Mouse (Mus musculus): Measurements from ENCODE around the gene Faim2.

Faim2 gene
- long read RNA-seq, experiment 1, full-length matches to known transcripts: 8 of 15 reads
- long read RNA-seq, experiment 1, partial matches to known transcripts: 1 of 15 reads
- long read RNA-seq, experiment 1, other reads (novel, unspliced or antisense): 6 of 15 reads
- long read RNA-seq, experiment 2, full-length matches to known transcripts: 16 of 19 reads
- long read RNA-seq, experiment 2, partial matches to known transcripts: 0 of 19 reads
- long read RNA-seq, experiment 2, other reads (novel, unspliced or antisense): 3 of 19 reads

DNA sequence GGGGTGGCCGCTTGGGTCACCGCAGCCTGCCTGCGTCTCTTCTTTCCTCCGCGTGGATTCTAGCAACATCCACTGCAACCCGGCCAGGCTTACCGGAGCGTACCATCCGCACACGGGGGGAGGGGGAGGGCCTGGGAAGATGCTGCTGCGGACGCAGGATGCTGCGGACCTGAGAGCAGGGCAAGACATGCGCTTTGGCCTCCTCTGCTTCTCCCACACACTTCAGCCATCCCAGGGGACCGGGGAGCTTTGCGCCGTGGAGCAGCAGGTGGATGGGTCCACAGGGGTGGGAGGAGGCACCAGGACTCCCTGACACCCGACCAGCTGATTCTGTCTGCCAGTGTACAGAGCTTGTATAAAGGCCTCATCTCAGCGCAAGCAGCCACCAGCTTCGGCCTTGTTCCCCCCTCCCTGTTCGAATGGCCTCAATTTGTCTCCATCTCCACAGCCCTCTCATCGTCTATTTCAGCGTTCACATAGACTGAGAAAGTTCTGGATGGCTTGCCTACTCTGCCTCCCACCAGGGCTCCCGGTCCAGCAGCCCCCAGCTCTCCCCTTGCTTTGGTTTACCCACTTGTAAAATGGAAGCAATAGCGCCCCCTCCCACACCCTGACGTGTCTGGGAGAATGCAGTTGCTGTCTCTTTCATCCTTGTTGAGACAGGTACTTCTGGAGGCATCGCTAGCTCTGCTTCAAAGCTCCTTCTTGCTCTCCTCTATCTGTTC is at the start of gene Faim2:
Gene Faim2 (minus strand): TSS at position 537 of the 725 bp plus-strand sequence.
- intact Hi-C loops (cut with DNase I): no loop called here

DNA sequence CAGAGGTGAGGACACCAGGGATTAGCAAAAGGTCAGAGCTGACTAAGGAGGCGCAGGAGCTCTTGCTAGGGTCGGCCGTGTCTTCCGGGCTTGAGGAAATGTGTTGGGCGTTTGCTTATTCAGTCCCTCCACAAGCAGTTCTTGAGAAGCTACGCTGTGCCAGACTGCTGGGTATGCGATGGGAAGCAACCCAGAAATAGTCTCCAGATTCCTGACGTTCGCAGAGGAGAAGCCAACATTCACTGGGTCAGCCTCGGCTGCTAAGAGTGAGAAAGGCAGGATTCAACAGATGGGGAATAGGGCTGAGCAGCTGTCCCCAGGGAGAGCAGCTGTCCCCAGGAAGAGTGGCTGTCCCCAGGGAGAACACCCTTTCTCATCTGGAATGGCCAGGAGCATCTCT is 41.2 kb upstream of the Faim2 start:
- intact Hi-C loops (cut with DNase I): no loop called here

DNA sequence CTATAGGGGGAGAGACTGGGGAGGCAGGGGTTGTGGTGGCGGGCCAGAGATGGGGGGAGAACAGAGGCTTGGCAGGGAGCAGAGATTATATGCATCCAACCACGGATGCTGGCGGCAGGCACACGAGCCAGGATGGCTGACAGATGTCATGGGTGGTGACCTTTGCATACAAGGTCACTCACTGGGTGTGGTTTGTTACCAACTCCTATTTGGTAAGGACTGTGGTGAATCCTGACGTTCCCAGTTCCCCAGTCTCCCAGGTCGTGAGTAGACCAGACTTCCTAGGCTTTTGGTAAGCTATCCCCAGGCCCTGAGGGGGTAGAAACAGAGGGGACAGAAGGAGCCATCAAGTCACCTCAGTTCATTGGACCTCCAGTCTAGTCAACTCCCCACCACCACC is 40.7 kb upstream of the Faim2 start:
- intact Hi-C loops (cut with DNase I): no loop called here

DNA sequence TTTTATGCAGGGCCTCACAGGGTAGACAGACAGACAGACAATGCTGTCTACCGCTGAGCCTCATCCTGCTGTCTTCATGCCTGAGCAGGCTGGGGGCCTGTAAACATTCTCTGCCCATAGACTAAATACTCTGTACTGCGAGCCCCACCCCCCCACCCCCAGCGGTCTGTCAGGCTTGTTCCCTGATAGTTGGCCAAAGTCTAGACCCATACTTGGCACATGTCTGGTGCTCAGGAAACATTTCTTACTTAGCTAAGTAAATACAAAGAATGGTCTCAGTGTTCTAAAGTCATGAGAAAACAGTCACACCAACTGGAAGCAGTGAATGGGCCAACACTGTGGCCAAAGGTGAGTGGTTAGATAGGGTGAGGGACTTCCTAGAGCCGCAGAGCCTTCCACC is 39.4 kb upstream of the Faim2 start:
- intact Hi-C loops (cut with DNase I): no loop called here

DNA sequence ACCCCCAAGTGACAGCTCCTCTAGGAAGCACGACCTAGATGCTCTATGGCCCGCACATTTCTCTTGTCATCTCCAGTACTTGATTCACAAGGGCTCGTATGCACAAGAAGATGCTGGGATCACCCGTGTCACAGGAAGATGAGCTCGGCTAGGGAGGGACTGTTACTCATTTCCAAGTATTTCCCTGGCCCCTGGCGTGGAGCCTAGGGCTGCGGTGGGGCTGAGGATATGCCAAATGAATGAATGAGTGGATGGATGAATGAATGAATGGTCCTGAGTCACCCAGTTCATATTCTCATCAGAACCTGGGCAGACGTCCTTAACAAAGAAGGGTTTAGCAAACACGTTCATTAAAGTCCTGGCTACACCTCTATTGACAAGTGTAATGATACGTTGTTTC is 32.3 kb upstream of the Faim2 start:
- intact Hi-C loops (cut with DNase I): no loop called here

DNA sequence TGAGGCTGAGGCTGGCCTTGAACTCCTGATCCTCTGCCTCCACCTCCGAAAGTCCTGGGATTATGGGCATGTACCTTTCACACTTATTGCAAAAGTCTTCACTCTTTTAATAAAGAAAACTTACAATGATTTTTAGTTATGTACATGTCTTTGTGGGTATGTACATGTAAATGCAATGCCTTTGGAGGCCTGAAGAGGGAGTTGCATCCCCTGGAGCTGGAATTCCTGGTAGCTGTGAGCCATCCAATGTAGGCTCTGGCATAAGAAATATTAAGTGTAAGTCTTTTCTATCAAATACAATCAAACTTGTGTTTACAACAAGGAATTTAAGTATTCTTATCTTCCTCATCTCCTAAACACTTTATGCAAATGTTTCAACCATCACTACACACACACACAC is 31.0 kb upstream of the Faim2 start:
- intact Hi-C loops (cut with DNase I): no loop called here

DNA sequence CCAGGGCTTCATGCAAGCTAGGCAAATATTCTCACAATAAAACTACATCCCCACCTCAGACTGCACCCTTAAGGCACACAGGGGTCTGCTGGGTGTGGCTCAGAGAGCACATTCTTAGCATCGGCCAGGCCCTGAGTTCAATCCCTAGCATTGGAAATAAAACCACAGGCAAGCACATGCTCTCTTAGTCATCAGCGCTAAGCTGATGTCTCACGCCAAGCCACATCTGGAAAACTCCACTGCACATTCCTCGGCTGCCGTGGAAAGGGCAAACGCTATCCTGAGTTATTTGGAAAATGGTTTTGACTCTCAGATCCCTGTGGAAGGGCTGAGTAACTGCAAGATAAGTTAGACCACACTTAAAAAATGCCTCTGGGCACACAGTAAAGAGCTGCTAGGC is 25.8 kb upstream of the Faim2 start:
- intact Hi-C loops (cut with DNase I): no loop called here

DNA sequence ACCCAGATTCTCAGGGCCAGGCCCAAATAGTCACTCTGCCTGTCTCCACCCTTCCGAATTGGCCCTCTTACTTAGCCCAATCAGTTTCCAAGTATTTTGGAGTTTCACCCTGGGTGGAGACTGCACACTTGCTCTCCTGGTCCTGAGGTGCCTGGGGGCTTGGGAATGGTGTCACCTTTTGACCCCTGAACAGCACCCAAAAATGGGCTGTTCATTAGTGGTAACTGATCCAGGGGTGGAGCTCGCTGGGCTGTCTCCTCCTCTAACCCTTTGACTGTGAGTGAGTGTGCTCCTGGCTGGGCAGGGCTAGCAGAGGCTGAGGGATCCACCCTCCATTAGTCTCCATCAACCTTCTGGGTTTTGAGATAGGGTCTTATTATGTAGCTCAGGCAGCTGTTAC is 21.9 kb upstream of the Faim2 start:
- intact Hi-C loops (cut with DNase I): no loop called here

DNA sequence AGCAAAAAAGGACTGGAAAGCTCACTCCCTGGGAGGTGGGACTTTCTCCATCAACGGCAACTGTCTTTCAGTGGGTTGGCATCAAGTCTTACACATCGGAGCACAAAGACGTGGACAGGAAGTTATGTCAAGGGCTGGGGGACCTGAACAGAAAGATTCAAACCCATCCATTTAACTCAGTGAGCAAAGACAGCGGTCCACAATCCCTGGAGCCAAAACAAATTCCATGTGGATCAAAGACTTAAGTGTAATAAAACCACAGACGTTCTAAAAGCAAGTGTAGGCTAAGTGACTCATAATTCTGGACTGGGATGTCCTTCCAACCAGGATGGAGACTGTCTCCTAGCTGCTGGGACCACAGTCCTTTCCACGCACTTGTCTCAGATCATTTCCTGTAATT is 19.8 kb upstream of the Faim2 start:
- intact Hi-C loops (cut with DNase I): no loop called here

DNA sequence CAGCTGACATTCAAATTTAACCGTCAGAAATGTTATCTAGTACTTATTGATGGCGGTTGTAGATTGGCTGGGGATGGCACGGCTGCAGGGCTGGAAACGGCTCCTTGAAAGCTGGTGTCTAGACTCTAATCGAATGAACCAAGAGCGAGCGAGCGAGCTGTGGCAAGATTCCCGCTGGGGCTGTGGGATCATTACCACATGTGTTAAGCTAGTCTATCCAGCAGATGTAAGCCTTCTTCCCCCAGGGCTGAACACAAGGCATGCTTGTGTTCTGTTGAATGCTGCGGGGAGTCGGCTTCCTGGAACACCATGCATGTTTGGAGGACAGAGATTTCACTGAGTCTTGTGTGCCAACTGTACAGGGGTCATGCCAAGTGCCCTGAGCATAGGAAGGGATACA is 18.6 kb upstream of the Faim2 start:
- intact Hi-C loops (cut with DNase I): no loop called here

DNA sequence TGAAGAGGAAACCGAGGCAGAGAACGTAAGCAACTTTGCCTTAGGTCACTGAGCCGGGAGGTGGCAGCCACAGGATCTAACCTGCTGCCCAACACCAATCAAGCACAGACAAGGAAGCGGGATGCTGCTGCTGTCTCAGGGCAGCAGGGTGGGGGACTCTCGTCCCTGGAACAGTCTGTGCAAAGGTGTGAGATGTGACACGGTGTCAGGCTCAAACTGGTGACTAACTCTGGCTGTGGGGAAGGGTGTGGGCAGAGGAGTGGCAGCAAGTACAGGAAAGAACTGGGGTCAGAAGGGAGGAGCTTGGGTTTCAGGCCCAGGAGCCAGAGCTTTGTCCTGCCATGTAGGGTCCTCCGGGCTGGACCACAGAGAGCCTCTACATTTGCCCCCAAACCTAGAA is 16.1 kb upstream of the Faim2 start:
- intact Hi-C loops (cut with DNase I): no loop called here

DNA sequence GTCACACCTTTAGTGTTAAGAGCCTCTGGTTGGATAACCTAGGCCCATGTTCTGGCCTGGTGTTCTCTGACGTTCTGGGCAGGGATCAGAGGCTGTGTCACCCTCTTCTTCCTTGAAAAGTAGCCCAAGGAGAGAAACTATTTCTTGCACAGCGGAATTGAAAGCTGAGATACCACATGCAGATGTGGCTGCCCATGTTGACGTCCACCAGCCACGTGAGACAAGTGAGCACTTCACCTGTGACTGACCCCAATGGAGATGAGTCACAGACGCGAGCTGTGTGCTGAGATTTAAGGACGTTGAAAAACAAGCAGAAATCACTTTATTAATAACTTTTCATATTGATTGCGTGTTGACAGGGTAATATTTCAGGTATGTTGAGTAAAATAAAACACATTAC is 11.9 kb upstream of the Faim2 start:
- intact Hi-C loops (cut with DNase I): no loop called here

DNA sequence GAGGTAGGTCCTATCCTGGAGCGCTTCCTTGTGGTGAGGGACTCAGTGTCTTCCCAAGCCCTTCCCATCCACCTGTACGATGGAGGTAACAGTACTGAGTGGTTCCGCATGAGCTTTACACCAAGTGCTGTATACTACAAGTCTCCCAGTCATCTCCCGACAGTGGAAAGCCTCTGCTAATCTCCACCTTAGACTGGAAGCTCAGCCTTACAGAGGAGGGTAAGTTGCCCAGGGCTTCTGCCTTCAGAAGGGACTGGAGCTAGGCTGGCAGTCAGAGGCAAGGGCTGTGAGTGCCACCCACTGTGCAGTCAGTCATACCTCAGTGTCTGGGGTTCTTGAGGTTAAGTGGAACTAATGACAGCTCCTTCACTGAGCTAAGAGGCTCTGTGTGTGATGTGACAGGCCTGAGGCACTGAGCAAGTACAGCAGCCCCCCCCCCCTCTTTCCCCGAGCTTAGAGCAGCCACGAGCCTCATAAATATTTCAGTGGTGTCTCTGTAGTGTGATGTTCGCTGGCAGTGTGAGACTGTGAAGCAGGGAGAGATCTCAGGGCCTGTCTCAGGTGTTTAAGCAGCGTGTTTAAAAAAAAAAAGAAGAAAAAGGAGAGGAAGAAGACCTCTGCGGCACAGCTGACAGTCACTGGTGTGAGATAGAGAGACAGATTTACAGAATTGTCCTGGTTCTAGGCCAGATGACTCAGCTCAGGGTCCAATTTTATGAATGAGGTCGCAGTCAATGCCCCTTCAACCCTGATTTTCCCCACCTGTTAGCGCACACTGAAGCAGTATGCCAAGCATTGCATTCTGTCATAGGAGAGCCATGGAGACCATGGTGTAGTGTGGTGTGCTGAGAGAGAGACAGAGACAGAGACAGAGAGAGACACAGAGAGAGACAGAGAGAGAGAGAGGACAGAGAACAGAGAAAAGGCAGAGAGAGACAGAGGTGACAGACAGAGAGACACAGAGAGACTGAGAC is 9.2 kb upstream of the Faim2 start:
- intact Hi-C loops (cut with DNase I): no loop called here

DNA sequence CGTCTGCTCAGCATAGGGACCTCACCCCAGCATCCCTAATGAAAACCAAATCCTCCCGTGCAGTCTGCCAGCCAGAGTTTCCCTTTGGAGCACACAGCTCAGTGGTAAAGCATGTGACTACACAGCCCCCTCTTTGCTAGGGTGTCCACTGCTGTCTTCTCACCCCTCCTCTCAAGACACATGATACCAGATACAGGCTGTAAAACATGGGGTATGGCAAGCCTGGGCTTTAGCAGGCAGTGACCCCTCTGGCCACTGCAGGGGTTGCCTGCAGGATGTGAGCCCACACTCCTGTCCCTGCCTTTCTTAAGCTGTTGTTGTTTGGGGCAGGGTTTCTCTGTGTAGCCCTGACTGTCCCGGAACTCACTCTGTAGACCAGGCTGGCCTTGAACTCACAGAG is 4.1 kb upstream of the Faim2 start:
- intact Hi-C loops (cut with DNase I): no loop called here

DNA sequence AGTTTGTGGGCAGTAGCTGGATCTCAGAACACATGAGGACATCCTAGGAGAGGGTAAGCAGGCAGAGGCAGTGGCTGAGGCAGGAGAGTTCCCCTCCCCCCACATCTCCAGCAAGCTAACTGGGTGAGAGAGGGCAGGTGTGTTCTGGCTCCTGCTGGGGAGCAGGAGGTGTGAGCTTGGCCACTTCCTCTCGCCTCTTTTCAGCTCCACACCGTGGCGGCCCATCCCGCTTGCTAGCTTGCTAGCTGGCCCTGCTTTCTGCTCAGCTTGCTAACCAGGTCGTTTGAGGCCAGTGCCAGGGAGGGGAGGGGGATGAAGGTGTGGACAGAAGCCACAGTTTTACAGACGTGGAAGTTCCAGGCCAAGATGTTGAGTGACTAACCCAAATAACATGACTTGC is 3.2 kb upstream of the Faim2 start:
- intact Hi-C loops (cut with DNase I): no loop called here

DNA sequence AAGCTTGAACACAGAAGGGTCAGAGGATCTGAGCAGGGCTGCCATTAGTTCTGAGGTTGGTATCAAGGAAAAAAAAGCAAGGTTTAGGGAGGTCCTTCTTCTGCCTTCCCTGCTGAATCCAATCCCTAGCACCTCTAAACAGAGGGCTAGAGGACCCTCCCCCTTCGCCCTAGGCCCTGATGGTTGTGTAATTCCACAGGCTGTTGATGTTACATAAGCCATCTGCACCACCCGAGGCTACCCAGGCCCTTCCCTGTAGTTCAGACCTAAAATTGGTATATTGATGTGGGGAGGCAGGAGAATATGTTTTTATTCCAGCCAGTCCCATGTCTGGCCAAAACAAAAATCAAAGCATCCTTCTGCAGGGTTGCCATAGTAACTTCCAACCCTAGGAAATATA is 1.3 kb downstream of the Faim2 start:
- intact Hi-C loops (cut with DNase I): no loop called here

DNA sequence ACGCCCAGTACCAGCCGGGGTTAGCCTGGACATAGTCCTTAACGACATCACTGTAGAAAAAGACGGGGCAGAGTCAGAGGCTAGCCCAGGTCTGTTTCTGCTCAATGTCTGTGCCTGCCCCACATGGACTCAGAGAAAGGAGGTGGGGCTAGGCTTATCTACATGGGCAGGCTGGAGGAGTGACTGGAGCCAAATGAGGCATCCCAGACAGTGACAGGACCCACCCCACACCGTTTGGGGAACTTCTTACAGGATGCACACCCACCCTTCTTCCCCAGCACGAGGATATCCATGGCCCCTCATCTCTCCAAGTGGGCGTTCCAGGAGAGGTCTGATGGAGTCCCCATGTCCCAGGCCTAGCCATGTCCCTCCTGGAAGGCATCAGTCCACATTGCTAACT is 7.7 kb downstream of the Faim2 start:
- intact Hi-C loops (cut with DNase I): no loop called here

DNA sequence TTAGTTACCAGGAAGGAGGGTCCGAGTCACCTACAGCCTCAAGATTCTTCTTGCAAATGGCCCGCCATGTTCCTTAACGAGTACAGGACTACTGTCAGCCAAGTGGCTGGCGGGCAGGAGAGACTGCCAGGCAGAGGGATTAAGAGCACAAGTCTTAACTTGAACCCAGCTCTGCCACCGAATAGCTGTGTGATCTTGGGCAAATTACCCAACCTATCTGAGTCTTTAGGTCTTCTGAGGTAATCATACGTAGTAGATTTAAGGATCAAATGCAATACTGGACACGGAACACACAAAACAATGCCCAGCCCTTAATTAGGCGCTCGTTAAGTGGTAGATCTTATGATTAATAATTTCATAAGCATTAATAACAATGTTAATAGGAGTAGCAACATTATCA is 8.3 kb downstream of the Faim2 start:
- intact Hi-C loops (cut with DNase I): no loop called here

DNA sequence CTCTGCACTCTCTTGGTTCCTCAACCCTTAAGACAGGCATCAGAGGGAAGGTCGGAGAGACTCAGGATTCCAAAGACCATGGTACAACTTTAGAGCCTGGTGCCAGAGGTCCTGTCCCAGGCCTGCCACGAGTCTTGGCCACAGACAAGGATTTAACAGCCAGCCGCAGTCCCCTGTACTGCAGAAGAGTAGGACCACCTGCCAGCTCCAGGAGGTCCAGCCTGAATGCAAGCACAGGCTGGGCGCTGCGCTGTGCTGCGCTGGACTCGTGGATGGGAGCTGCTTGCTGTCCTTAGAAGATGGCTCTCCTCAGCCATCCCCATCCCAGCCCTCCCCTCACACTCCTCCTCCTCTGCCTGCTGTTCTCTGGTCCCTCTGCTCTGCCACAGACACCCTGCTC is 10.2 kb downstream of the Faim2 start:
- intact Hi-C loops (cut with DNase I): no loop called here

DNA sequence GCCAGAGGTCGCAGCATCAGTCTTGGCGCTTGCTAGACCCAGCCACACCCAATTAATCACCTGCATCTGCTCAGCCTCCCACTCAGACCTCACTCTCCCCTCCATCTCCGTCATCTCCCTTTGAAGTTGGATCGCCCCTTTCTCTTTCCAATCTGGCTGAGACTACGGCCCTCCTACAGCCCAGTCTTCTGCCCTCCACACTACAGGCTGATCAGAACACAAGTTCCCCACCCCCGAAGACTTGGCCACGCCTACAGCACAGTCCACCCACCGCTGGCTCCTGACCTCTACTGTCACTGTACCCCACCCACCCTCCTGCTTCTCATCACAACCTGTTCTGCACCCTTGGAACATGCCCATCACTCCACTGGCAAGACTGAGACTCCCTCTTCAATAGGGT is 11.2 kb downstream of the Faim2 start:
- intact Hi-C loops (cut with DNase I): no loop called here

DNA sequence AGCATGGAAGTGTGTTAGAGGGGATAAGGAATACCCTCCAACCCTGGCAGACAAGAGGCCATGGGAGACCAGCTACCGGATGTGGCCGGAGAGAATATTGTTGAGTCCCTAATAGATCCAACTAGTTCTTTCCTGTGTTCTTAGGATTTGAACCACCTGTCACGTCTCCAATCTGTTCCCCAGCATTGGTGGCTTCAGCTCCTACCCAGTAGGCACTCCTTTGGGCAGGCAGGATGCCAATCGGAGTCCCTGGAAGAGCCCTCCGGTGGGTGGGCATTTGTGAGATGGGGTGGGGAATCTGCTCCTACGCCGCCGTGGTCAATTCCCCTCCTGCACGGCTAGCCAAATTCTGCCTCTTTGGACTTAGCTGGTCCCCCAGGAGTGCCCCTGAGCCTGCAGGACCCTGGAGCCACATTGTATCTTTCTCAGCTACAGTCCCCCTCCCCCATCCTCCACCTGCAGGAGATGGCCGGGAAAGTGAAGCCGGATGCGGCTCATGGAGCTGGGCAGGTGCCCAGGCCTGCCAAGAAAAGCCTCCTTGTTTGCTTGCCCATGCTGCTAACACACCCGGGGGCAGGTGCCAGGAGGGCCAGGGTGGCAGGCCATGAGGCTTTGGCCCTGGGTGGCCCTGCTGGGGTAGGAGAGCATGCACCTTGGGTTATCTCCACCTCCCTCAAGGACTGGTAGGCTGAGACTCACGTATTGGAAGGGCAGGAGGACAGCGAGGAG is 16.0 kb downstream of the Faim2 start:
- intact Hi-C loops (cut with DNase I): no loop called here

Measured in adrenal gland (tissue).